Mouse (Mus musculus) hindbrain, embryonic 11.5 days (tissue): ENCODE data around the gene Tpp2. TPM values are rescaled to one million over a fixed set of nuclear protein-coding genes. Genes with fewer than 3 reads are reported as not detected.
"Not testable (repeated sequence)": the region's sequence is repeated elsewhere in the genome, so short reads cannot be mapped to it uniquely, and the experiment has no call there.

Experiments used
- ATAC-seq: fragments of 200-750 bp; cut with Nextera tagmentation; 2 replicates; pipeline ENCODE4 v1.8.0; 2017; ENCODE audit warnings: mild to moderate bottlenecking, moderate TSS enrichment, moderate library complexity; ENCODE audit not compliant: low FRiP score
- DNase-seq: peaks from one replicate; pipeline ENCODE4 v3.0.0-alpha.2; 2015; ENCODE audit warnings: low spot score
- H3K27ac ChIP-seq: fragments of 300-500 bp; sonication (generic); 2 replicates; pipeline ENCODE4 v1.5.1; 2014; ENCODE audit warnings: mild to moderate bottlenecking, low read depth, low read length
- H3K27me3 ChIP-seq: fragments of 300-500 bp; sonication (generic); 2 replicates; pipeline ENCODE4 v1.6.1; 2014; ENCODE audit warnings: mild to moderate bottlenecking, low read length, moderate library complexity, mixed read lengths; ENCODE audit not compliant: control insufficient read depth, insufficient read depth
- H3K36me3 ChIP-seq: fragments of 300-500 bp; sonication (generic); 2 replicates; pipeline ENCODE4 v1.6.1; 2014; ENCODE audit warnings: mild to moderate bottlenecking, low read length, moderate library complexity, mixed read lengths; ENCODE audit not compliant: control insufficient read depth, insufficient read depth
- H3K4me1 ChIP-seq: fragments of 300-500 bp; sonication (generic); replicated peaks from 2 replicates; pipeline ENCODE4 v1.6.1; 2014; ENCODE audit warnings: low read length, mixed read lengths; ENCODE audit not compliant: control insufficient read depth, insufficient read depth
- H3K4me2 ChIP-seq: fragments of 300-500 bp; sonication (generic); replicated peaks from 2 replicates; pipeline ENCODE4 v1.6.1; 2014; ENCODE audit warnings: mild to moderate bottlenecking, low read depth, low read length
- H3K4me3 ChIP-seq: fragments of 300-500 bp; sonication (generic); 2 replicates; pipeline ENCODE4 v1.5.1; 2014; ENCODE audit warnings: low read depth, low read length
- H3K9ac ChIP-seq: fragments of 300-500 bp; sonication (generic); 2 replicates; pipeline ENCODE4 v1.6.1; 2014; ENCODE audit warnings: low read depth, low read length
- H3K9me3 ChIP-seq: fragments of 300-500 bp; sonication (generic); 2 replicates; pipeline ENCODE4 v1.6.1; 2016; ENCODE audit warnings: low read length; ENCODE audit not compliant: control insufficient read depth
- WGBS: fragments of 180-500 bp; shearing (Covaris S2); extraction: QIAGEN DNeasy Blood & Tissue Kit; methylation state at CpG from one replicate; pipeline ENCODE4 v1.1.7; 2014; 5-methylcytosine and 5-hydroxymethylcytosine counted together
- polyA plus RNA-seq: library from polyadenylated mRNA; unstranded; fragments of >200 nt; fragmentation: Nextera tagmentation; extraction: Ambion mirVana; gene quantifications from 2 replicates; pipeline ENCODE4 v1.2.1, GENCODE M21; 2014

The Tpp2 gene
- 68.2 and 74.1 TPM in 2 replicates for polyA plus RNA-seq

GRCm38 (mm10) chr1:43933488-43934415 lies at the start of gene Tpp2:
TSS of gene Tpp2 (plus strand) at chr1:43933647.
- WGBS = under 1% methylated on average over 80 of the region's 81 CpGs
- Histone ChIP-seq H3K4me2 (peak within 1 kb of the TSS; percentile 45), H3K9ac (peak within 1 kb of the TSS; percentile 90), H3K9me3 (no peaks in the 10 kb centered on the region), H3K4me1 (no peaks in the 10 kb centered on the region), H3K4me3 (peak within 1 kb of the TSS; percentile 90), H3K27ac (peak within 1 kb of the TSS; percentile 88), H3K36me3 (no peaks in the 10 kb centered on the region), H3K27me3 (no peaks in the 10 kb centered on the region)
- ATAC-seq = peak; percentile 100
- DNase-seq = peak; percentile 96

- not testable (repeated sequence) for H3K4me1 ChIP-seq, H3K27ac ChIP-seq, H3K4me2 ChIP-seq, ATAC-seq, H3K9me3 ChIP-seq, DNase-seq, H3K27me3 ChIP-seq, H3K36me3 ChIP-seq, H3K9ac ChIP-seq, H3K4me3 ChIP-seq
- 90% methylated on average over 11 of the region's 11 CpGs for WGBS
Measured at GRCm38 (mm10) chr1:43888358-43888757, 45.1 kb upstream of the Tpp2 start.

GRCm38 (mm10) chr1:43895742-43896141 lies 37.7 kb upstream of the Tpp2 start:
- Histone ChIP-seq H3K4me2 (no peak overlapping the region), H3K36me3 (no peaks in the 10 kb centered on the region), H3K27ac (no peak overlapping the region), H3K27me3 (no peaks in the 10 kb centered on the region), H3K4me1 (no peaks in the 10 kb centered on the region), H3K4me3 (no peak overlapping the region), H3K9me3 (no peaks in the 10 kb centered on the region), H3K9ac (no peak overlapping the region)
- DNase-seq = no peak
- ATAC-seq = no peak

GRCm38 (mm10) chr1:43897131-43897530 lies 36.3 kb upstream of the Tpp2 start:
- WGBS = 79% methylated on average over 2 of the region's 2 CpGs
- H3K36me3 ChIP-seq = no peaks in the 10 kb centered on the region
- no peaks in the 10 kb centered on the region for H3K4me1 ChIP-seq
- ATAC-seq (no peak), DNase-seq (no peak)
- H3K27ac ChIP-seq = no peak overlapping the region
- H3K27me3 ChIP-seq = no peaks in the 10 kb centered on the region
- no peak overlapping the region for H3K4me2 ChIP-seq
- no peak overlapping the region for H3K9ac ChIP-seq
- no peaks in the 10 kb centered on the region for H3K9me3 ChIP-seq
- no peak overlapping the region for H3K4me3 ChIP-seq

DNA sequence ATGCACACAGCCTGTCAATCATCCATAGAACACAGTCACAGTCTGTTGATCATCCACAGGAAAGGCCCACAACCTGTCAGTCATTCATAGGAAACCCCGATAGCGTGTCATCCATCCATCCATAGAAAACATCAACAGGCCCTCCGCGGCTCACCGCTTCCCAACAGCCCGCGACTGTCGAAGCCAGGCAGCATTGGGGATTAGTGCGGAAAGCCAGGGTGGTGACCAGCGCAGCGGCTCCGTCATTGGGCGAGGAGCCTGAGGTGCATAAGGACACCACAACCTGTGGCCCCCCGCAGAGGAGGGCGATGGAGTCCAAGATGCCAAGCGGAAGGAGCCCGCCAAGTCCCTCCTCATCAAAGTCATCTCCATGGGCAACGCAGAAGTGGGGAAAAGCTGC lies 35.5 kb upstream of the Tpp2 start:
- Histone ChIP-seq H3K36me3 (no peaks in the 10 kb centered on the region), H3K4me3 (no peak overlapping the region), H3K9ac (no peak overlapping the region), H3K9me3 (no peaks in the 10 kb centered on the region), H3K4me1 (no peaks in the 10 kb centered on the region), H3K27me3 (no peaks in the 10 kb centered on the region), H3K27ac (no peak overlapping the region), H3K4me2 (no peak overlapping the region)
- DNase-seq = no peak
- no peak for ATAC-seq
- 86% methylated on average over 18 of the region's 18 CpGs for WGBS

- peak overlapping the region; percentile 13; the same call in 1 of the 2 replicates for H3K4me3 ChIP-seq
- H3K27me3 ChIP-seq = no peaks in the 10 kb centered on the region
- no peaks in the 10 kb centered on the region for H3K9me3 ChIP-seq
- ATAC-seq (peak; percentile 83), DNase-seq (peak; percentile 92)
- peak overlapping the region; percentile 38; the same call in 1 of the 2 replicates for H3K9ac ChIP-seq
- H3K36me3 ChIP-seq = no peaks in the 10 kb centered on the region
- H3K4me1 ChIP-seq = no peaks in the 10 kb centered on the region
- peak overlapping the region; percentile 37 for H3K4me2 ChIP-seq
- no peak overlapping the region for H3K27ac ChIP-seq
- WGBS = 13% methylated on average over 18 of the region's 18 CpGs
Measured at GRCm38 (mm10) chr1:43898991-43899714, 34.3 kb upstream of the Tpp2 start.

DNA sequence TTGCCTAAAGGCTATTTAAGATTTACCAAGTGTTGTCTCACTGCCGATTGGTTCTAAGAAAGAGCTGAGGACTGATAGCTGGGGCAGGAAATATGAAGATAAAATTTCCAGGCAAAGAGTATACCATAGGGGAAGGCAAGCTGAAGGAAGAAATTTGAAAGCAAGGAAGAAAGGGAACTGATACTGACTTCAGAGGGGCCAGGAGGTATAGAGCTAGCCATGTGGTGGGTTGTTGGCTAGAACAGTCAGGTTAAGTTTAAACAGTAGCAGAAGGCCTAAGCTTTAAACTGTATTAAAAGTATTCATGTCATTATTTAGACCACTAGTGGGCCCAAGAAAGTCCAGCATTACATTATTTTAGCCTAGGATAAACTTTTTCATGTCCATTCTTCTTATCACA lies 31.0 kb upstream of the Tpp2 start:
- ATAC-seq = no peak
- Histone ChIP-seq H3K9ac (no peak overlapping the region), H3K4me2 (no peak overlapping the region), H3K27ac (no peak overlapping the region), H3K36me3 (no peaks in the 10 kb centered on the region), H3K27me3 (no peaks in the 10 kb centered on the region), H3K9me3 (no peaks in the 10 kb centered on the region), H3K4me1 (no peaks in the 10 kb centered on the region), H3K4me3 (no peak overlapping the region)
- DNase-seq = no peak
- WGBS = 90% methylated on average over 1 of the region's 1 CpGs

DNA sequence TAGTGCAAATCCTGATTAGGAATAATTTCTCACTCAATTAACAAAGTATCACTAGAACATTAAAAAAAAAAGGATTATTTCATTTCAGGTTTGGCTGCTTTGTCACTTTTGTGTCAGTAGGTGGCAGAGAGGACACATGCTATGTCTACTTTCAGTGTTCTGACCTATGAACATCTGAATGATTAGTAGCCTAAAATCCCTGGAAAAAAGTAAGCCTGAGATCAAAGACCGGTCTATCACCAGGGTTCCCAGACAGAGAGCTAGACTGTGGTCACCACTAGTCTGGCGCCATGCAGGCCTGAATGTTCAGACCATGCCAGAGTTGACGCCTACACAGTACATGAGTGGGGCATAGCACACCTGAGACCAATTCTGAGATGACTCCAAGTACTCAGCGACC lies 30.6 kb upstream of the Tpp2 start:
- DNase-seq (no peak), ATAC-seq (no peak)
- H3K36me3 ChIP-seq = no peaks in the 10 kb centered on the region
- H3K27me3 ChIP-seq = no peaks in the 10 kb centered on the region
- H3K4me2 ChIP-seq = no peak overlapping the region
- no peak overlapping the region for H3K4me3 ChIP-seq
- H3K9me3 ChIP-seq = no peaks in the 10 kb centered on the region
- H3K4me1 ChIP-seq = no peaks in the 10 kb centered on the region
- H3K27ac ChIP-seq = no peak overlapping the region
- no peak overlapping the region for H3K9ac ChIP-seq
- 73% methylated on average over 4 of the region's 4 CpGs for WGBS
